Mouse (Mus musculus) testis, adult 2 months (tissue): ENCODE results near the gene Ralgds.

Experiments used
- CTCF ChIP-seq: fragments of 200-500 bp; IDR thresholded peaks from 2 replicates; pipeline ENCODE4 v1.5.1; 2012; ENCODE audit warnings: low read depth, mild to moderate bottlenecking, inconsistent platforms, low read length, moderate library complexity; ENCODE audit not compliant: control insufficient read depth, insufficient read depth, insufficient replicate concordance
- POLR2A ChIP-seq: fragments of 200-500 bp; IDR thresholded peaks from 2 replicates; pipeline ENCODE4 v1.6.1; 2012; ENCODE audit warnings: low read depth, mild to moderate bottlenecking, inconsistent platforms, low read length, moderate library complexity; ENCODE audit not compliant: control insufficient read depth

DNA sequence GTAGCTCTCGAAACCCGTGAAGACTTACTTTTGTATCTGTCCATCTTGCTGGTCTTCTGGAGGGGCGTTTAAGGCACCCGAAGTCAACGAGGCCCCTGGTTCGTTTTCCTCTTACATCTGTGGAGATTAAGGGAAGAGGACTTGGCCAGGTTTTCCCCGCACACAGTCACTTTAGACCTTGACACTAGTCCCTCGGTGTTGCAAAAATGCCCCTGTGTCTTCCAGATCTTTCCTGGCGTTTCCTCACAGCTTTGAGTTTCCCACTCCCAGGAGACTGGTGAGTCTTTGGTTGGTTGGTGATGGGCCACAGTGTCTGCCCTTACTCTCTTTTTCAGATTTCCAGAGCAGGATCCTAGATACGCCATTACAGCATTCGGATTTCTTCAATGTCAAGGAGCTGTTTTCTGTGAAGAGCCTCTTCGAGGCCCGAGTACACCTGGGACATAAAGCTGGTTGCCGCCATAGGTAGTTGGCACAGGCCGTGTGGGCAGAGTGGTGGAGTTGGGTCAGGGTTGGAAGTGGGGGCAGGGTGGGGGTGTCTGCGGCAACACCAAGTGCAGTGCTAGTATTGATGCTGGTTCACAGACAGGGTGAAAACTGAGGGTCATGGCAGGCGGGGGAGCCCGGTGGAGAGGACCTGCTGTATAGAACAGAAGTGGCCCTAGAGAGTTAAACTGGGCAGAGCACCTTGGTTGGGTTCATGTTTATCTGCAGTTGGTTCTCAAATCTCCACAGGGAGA lies 44.3 kb upstream of the Ralgds start:
- TF ChIP-seq POLR2A (no peak), CTCF (no peak)
